Mouse (Mus musculus) ES-E14 (cell line): Measurements from ENCODE around the gene Olfml2a.

Experiments used
- HCFC1 ChIP-seq: IDR thresholded peaks from 2 replicates; pipeline ENCODE4 v1.6.1; 2012; ENCODE audit warnings: low read length, inconsistent platforms, borderline replicate concordance; ENCODE audit not compliant: insufficient read depth
- MAFK ChIP-seq: IDR thresholded peaks from 2 replicates; pipeline ENCODE4 v1.6.1; 2014; ENCODE audit warnings: mild to moderate bottlenecking, low read depth, low read length, inconsistent platforms; ENCODE audit not compliant: insufficient read depth
- ZC3H11A ChIP-seq: IDR thresholded peaks from 2 replicates; pipeline ENCODE4 v1.6.1; 2012; ENCODE audit warnings: low read depth, mild to moderate bottlenecking, inconsistent platforms, low read length, borderline replicate concordance
- ZNF384 ChIP-seq: IDR thresholded peaks from 2 replicates; pipeline ENCODE4 v1.6.1; 2012; ENCODE audit warnings: low read depth, low read length, inconsistent platforms

- no peak for TF ChIP-seq HCFC1
- no peak for TF ChIP-seq MAFK
- TF ChIP-seq ZNF384, result no peak
- no peak for TF ChIP-seq ZC3H11A
These were observed 6.4 kb upstream of the Olfml2a start for GRCm38 (mm10) chr2:38925171-38926080.
